Mouse (Mus musculus) embryo, embryonic 10.5 days (tissue): ENCODE results near the gene Foxb1.

Source experiments
- DNase-seq: peaks from one replicate; pipeline ENCODE4 v3.0.0-alpha.2; 2015; ENCODE audit warnings: low spot score

Gene Foxb1

DNA sequence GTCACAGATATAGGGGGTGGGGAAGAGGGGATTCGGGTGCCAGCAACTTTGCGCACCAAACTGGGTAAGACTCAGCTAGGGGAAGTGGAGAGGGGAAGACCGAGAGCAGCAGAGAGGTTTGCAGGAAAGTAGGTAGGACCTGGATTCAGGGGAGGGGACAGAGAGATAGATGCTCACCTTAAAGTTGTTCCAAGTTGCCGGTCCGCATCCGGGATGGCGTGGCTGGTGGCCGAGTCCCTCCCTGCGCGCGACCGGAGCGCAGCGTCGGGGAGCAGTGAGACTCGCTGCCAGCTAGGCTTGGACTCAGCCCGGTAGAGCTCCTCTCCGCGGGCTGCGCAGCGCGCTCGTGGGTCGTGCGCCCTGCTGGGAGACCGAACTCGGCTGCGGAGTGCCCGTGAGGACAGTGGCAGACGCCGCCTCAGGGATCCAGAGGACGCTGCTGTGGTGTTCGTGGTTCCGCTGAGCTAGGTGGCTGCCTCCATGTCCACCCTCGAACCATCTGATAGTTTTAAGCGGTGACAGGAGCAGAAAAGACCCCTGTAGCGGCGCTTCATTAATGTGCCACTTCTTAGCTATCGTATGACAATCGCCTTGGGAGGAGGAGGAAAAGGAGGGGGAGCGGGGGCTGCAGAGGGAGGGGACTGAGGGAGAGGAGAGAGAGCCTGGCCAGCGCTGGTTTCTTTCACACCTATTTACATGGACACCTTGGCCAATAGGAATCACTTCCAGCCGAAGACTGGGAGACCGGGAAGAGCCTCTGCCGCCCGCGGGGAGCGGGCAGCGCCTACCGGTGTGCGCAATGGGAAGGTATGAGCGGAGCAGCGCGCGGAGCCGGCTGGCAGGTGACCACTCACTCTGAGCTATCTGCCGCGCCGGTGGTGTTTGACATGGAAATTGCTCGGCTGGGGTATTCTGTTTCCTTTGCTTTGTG is at the start of gene Foxb1:
Gene Foxb1 (minus strand): TSS at position 570 of the 931 bp plus-strand sequence.
- DNase-seq: peak; percentile 80

GRCm38 (mm10) chr9:69790562-69790961 is 29.8 kb upstream of the Foxb1 start:
- peak; percentile 63 for DNase-seq

GRCm38 (mm10) chr9:69779996-69780395 is 19.3 kb upstream of the Foxb1 start:
- DNase-seq: no peak

DNA sequence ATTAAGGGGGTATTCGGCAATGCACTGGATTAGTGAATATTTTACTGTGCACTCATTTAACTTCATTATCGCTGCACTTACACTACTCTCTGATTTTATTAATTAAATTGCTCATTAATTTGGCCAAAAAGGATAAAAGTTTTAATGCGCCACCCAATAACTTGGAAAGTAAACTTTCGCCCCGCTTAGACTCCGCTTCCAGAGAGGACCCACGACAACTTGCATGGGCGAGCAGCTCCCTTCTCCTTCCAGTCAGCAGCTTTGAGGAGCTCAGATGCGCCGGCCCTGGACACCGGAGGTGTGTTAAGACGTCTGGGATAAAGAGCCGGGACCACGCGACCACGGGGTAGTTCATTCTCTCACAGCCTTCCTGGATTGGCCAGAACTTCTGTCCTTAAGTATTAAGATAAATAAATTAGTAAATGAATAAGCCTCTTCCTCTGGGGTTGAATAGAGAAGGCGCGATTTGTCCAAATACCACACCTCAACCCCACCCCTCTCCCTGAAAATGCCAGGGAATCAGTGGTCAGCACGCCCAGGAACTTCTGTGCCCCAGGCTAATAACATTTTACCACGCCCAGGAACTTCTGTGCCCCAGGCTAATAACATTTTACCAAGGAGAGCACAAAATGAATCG is 9.3 kb upstream of the Foxb1 start:
- peak; percentile 54 for DNase-seq

- DNase-seq: peak; percentile 71
Measured at GRCm38 (mm10) chr9:69769091-69769948, 8.6 kb upstream of the Foxb1 start.

DNA sequence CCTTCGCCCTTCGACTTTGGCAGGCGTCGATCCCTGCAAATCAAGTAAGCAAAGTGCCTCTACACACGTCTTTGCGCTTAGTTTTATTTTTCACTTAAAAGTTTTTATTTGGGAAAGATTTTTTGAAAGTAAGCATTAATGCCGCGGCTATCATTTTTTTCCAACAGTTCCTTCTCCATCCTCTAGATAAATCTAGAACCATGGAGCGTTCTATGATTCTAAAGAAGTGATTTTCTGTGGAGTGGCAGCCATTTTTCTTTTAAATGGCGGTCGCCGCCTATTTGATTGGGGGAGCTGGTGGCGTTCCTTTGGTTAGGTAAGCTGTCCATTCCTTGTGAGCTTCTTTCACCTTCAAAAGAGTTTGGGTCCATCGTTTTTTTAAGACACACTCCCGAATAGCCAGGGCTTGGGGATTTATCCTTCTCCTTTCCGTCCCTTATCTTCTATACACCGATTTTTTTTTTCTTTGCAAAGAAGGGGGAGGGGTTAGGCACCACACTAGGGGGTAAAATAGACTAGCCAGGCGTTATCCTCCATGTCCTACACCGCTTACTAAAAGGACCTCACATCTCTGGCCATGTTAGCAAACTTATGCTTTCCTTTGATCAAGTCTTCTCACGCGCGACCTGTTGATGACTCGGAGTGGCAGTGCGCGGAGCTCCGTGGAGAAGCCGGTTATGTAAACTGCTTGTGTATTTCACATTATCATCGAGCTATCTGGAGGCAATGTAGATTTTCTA is 7.6 kb upstream of the Foxb1 start:
- peak; percentile 63 for DNase-seq

GRCm38 (mm10) chr9:69767421-69767820 is 6.7 kb upstream of the Foxb1 start:
- peak; percentile 76 for DNase-seq

GRCm38 (mm10) chr9:69766936-69767335 is 6.2 kb upstream of the Foxb1 start:
- DNase-seq: peak; percentile 56

GRCm38 (mm10) chr9:69766301-69766700 is 5.6 kb upstream of the Foxb1 start:
- DNase-seq: peak; percentile 88

GRCm38 (mm10) chr9:69765483-69766050 is 4.8 kb upstream of the Foxb1 start:
- DNase-seq: peak; percentile 41

DNA sequence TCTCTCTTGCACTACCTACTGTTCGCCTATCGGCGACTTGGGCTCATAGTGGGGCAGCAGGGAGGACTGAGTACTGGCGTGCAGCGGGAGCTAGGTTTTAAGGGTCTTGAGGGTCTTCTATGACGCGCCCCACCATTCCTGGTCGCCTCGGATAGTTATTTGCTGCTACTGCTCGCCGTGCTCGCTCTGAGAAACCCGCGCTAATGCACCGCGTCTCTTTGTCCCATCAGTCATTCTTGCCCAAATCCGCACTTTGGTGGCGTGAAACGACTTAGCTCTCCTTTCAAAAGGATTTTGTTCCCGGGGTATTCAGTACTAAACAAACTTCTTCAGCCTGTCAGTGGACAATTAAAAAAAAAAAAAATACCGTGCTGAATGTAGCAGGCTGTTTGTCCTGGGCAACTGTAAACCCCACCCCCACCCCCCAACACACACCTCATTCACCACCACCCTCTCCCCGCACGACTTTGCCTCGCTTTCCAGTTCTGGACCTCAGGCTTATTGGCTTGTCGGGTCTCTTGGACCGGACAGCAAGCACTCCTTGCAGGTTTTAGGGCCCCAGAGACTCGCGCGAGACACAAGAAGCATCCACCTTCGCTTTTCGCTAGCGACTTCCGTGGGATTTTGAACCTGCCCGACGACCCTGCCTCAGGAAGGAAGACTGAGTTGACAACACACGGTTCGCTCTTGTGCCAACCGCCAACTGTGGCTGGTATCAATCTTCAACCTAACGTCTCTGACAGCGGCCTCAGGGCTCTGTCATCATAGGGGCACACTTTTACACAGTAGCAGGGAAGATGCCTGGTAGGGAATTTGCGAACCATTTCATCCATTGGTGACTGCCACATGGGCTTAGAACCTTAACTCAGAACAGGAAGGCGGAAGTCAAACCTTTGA is 4.1 kb upstream of the Foxb1 start:
- DNase-seq: peak; percentile 52

- DNase-seq: peak; percentile 72
Measured at GRCm38 (mm10) chr9:69763681-69764585, 3.2 kb upstream of the Foxb1 start.

DNA sequence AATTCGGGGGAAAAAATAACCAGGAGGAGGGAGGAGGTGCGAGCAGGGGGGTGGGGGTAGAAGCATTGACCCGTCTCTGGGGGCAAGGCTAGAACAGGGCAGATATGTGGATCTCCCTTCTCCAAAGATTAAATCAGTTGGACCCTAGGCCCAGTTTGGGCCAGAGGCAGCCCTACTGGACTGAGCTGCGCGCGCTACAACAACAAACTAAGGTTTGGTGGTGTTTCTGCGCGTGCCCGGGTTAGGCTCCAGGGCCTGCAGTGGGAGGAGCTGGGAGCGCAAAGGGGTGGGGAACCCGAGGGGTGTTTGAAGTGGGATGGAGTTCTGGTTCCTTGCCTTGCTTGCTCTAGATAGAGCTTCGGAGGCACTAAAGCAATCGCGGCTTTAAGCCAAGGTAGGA is 2.0 kb upstream of the Foxb1 start:
- DNase-seq: peak; percentile 82

DNA sequence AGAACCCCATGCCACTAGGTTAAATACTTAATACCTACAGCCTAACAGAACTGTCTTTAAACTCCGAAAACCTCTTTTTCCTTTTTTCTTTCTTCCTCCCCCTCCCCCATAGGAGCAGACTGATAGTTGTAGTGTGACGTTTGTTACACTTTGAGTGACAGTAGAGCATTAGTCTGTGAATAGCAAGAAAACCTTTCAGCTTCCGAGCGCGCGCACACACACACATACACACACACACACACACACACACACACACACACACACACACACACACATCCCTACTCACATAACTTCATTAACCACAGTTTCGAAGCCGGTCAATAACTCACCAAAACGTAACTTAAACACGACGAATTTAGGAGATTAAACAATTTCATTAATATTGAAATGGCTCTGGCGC is 1.5 kb upstream of the Foxb1 start:
- peak; percentile 73 for DNase-seq

GRCm38 (mm10) chr9:69761569-69761968 is 829 bp upstream of the Foxb1 start:
- peak; percentile 23 for DNase-seq

DNA sequence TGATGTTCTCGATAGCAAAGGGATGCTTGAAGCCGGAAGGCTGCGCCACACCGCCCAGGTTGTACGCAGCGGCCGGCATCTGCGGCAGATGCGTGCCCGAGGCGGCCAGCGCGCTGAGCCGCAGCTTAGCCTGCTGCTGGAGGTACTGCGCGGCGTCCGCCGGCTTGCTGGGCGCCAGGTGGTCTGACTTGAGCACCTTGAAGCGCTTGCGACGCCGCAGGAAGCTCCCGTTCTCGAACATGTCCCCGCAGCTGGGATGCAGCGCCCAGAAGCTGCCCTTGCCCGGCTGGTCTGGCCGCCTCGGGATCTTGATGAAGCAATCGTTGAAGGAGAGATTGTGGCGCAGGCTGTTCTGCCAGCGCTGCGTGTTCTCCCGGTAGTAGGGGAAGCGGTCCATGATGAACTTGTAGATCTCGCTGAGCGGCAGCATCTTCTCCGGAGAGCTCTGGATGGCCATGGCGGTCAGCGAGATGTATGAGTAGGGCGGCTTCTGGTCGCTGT is 969 bp downstream of the Foxb1 start:
- peak; percentile 58 for DNase-seq

- peak; percentile 51 for DNase-seq
Measured at GRCm38 (mm10) chr9:69758946-69759615, 1.7 kb downstream of the Foxb1 start.

DNA sequence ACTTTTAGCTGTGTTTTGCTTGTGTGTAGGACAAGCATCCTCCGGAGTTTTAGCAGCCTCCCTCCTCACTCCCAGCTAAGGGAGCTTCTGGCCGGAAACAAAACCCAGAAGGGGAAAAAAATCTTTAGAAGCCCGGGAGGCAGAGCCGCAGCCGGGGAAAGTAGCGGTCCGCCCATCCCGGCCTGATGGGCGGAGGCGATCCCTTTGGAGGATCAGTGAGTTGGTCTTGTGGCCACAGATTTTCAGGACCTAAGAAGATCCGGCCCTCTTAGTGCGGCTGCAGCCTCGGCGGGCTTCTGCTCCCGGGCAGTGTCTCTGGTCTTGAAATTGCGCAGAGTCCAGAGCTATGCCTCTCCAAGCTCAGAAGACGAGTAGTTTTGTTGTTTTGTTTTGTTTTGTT is 2.2 kb downstream of the Foxb1 start:
- peak; percentile 75 for DNase-seq
